Mouse (Mus musculus): ENCODE results near the gene Ube2v1. TPM values are rescaled to one million over a fixed set of nuclear protein-coding genes. Genes with fewer than 3 reads are reported as not detected.
A peak's percentile ranks its signal among the peaks of the same experiment; 100 is the strongest.
"Not testable (repeated sequence)": the region's sequence is repeated elsewhere in the genome, so short reads cannot be mapped to it uniquely, and the experiment has no call there.

Gene Ube2v1
- polyA plus RNA-seq, 1 experiment from 2014 or later: 259 TPM

DNA sequence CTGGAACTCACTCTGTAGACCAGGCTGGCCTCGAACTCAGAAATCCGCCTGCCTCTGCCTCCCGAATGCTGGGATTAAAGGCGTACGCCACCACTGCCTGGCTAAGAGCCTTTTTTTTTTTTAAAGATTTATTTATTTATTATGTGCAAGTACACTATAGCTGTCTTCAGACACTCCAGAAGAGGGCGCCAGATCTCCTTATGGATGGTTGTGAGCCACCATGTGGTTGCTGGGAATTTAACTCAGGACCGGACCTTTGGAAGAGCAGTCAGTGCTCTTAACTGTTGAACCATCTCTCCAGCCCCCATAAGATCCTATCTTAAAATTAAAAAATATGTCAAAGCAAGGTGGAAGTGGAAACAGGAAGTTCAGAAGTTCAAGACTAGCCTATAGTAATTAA, 18.6 kb downstream of the Ube2v1 start:
- H3K4me1 ChIP-seq: peaks cover 21% of the 10 kb centered on the region
- not testable (repeated sequence) for ATAC-seq; H3K27me3 ChIP-seq (replicated peaks); H3K9ac ChIP-seq; H3K4me2 ChIP-seq; H3K4me3 ChIP-seq; H3K27ac ChIP-seq
- peaks cover 94% of the 10 kb centered on the region for H3K36me3 ChIP-seq
- WGBS (ENCODE audit: insufficient replicate concordance): 96% methylated on average over 7 of the region's 7 CpGs
- H3K9me3 ChIP-seq (replicated peaks): peaks cover 11% of the 10 kb centered on the region; the same call in 1 of the 2 replicates

DNA sequence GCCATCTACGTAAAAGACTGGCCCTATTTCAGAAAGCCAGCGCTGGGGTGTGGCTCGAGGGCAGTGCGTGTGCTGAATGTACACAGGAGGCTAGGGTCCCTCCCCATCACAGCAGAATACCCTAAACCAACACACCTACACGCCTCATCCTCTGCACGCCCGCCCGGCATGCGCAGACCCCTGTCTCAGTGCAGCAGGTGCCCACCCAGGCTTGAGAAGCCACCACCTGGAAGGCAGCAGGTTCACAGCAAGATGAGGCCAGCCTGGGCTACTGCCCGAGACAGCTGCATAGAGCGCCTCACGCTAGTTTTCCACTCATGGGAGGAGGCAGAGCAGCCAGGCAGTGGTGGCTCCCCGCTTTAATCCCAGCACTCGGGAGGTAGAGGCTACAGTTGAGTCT, 19.8 kb downstream of the Ube2v1 start:
- H3K27ac ChIP-seq: no peak overlapping the region; the same call in 1 of the 2 replicates
- H3K9me3 ChIP-seq (replicated peaks): peaks cover 11% of the 10 kb centered on the region; the same call in 1 of the 2 replicates
- no peak for ATAC-seq
- no peak overlapping the region for H3K9ac ChIP-seq
- no peak overlapping the region for H3K4me2 ChIP-seq
- no peaks in the 10 kb centered on the region for H3K27me3 ChIP-seq (replicated peaks)
- peaks cover 23% of the 10 kb centered on the region for H3K4me1 ChIP-seq
- peaks cover 88% of the 10 kb centered on the region for H3K36me3 ChIP-seq
- H3K4me3 ChIP-seq: no peak overlapping the region
- WGBS (ENCODE audit: insufficient replicate concordance): 91% methylated on average over 14 of the region's 14 CpGs

DNA sequence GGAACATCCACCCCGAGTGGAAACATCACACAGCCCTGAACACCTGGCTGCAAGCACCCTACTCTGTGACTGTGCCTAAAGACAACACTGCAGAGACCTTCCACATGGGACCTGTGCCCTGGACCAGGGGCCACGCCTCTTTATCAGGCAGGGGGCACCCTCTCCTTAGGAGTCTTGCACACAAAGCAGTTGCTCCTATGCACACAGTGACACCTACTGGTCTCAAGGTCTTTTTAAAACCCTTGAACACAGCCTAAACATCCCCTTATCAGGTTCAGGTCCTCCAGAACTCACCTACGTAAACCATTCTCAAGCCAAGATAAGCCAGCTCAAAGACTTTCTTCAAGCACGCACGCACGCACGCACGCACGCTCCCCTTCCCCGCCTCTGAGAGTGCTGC, 20.6 kb downstream of the Ube2v1 start:
- Histone ChIP-seq H3K4me3 (no peak overlapping the region), H3K27ac (no peak overlapping the region), H3K36me3 (peaks cover 88% of the 10 kb centered on the region), H3K9ac (no peak overlapping the region), H3K9me3 (replicated peaks) (peaks cover 11% of the 10 kb centered on the region; the same call in 1 of the 2 replicates), H3K27me3 (replicated peaks) (no peaks in the 10 kb centered on the region), H3K4me1 (peaks cover 27% of the 10 kb centered on the region), H3K4me2 (no peak overlapping the region)
- 59% methylated on average over 10 of the region's 10 CpGs for WGBS (ENCODE audit: insufficient replicate concordance)
- ATAC-seq: peak; percentile 60

DNA sequence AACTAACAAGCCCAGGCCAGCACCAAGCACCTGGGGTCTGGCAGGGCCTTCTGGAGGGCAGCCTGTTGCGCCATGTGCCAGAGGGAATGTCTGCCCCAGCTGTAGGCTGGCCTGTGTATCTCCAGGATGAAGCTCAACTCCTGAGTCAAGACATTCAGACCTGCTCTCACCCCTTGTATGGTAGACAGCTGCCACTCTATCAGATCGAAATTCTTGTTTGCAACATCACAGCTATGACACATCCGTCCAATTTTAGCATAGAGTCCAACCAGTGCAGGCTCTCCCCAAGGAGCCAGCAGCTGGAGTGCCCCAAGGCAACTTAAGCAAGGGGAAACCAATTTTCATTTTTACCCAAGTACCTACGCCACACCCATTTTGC, 25.2 kb downstream of the Ube2v1 start:
- no peak for ATAC-seq
- 87% methylated on average over 4 of the region's 4 CpGs for WGBS (ENCODE audit: insufficient replicate concordance)
- Histone ChIP-seq H3K9ac (no peak overlapping the region), H3K27me3 (replicated peaks) (peaks cover 18% of the 10 kb centered on the region), H3K4me2 (no peak overlapping the region), H3K27ac (peak overlapping the region; percentile 48; the same call in 1 of the 2 replicates), H3K9me3 (replicated peaks) (no peaks in the 10 kb centered on the region), H3K4me3 (no peak overlapping the region), H3K4me1 (peaks cover 23% of the 10 kb centered on the region), H3K36me3 (peaks cover 47% of the 10 kb centered on the region)

DNA sequence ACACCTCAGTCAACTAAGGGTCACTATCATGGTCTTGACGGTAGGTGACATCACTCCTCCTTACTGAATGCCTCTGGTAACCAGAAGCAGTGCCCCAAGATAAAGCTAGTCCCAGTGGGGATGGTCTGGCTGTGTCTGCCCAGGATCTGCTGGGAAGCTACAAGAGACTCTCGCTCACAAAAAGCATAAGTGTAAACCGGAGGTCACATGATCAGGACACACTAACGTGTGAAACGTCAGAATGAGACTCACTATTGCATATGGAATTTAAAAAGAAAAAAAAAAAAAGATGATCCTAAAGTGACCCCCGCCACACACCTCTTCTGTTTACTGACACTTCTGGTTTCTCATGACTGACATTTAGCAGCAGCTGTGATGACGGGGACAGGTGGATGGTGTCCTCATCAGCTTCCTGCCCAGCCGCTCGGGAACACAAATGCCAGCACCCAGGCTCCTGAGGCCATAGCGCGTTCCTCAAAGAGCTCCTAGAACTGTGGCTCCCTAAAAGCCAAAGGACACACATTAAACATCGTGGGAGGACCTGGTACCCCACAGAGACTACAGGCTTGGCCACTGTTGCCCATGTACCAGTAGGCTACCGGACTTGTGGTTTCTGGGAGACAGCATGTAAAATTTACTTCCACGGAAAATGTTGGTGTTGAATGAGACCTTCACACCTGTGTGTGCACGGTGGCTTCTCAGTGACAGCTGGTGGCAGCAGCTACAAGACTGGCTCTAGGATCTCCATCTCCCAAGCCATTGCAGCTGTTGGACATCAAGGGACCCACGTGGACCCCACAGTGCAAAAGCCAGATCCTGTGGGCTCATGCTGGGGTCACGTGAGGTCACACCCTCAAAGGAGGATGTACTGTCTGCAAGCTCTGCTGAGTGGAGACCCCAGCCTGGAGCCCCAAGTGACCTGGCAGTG, 25.8 kb downstream of the Ube2v1 start:
- 69% methylated on average over 17 of the region's 17 CpGs for WGBS (ENCODE audit: insufficient replicate concordance)
- no peak overlapping the region for H3K4me2 ChIP-seq
- H3K4me3 ChIP-seq: no peak overlapping the region
- no peaks in the 10 kb centered on the region for H3K9me3 ChIP-seq (replicated peaks)
- H3K36me3 ChIP-seq: peaks cover 40% of the 10 kb centered on the region
- H3K9ac ChIP-seq: no peak overlapping the region
- H3K27ac ChIP-seq: peak overlapping the region; percentile 48; the same call in 1 of the 2 replicates
- H3K27me3 ChIP-seq (replicated peaks): peaks cover 21% of the 10 kb centered on the region
- peaks cover 17% of the 10 kb centered on the region for H3K4me1 ChIP-seq
- peak; percentile 16; the same call in 1 of the 2 replicates for ATAC-seq

DNA sequence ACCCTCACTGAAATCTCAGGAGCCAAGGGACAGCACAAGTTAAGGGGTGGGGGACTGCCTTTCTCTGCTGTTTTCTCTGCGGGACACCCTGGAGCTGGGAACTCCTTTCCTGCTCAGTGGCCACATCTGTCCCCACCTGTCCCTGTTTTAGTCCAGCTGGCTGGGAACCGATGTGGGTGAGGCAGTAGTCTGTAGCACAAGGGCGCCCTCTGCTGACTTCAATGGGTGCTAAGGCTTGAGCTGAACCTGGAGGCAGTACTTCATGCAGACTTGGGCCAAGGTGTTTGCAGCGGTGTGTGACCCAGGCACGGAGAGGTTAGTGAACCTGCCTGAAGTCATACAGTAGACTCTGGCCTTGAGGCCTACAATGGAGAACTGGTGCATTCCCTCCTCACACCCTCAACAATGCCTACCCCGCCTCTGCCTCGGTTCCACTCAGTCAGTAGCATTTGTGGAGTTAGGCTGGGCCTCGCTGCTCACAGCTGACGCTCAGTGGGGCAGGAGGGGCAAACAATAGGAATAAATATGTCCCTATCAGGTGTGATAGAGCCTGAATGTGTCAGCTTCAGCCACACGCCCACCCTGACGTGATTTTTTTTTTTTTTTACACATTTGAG, 26.6 kb downstream of the Ube2v1 start:
- Histone ChIP-seq H3K36me3 (peaks cover 32% of the 10 kb centered on the region), H3K4me1 (peaks cover 16% of the 10 kb centered on the region), H3K4me3 (no peak overlapping the region), H3K9me3 (replicated peaks) (no peaks in the 10 kb centered on the region), H3K27ac (no peak overlapping the region), H3K4me2 (no peak overlapping the region), H3K9ac (no peak overlapping the region), H3K27me3 (replicated peaks) (peaks cover 22% of the 10 kb centered on the region)
- 25% methylated on average over 11 of the region's 11 CpGs for WGBS (ENCODE audit: insufficient replicate concordance)
- ATAC-seq: peak; percentile 64

DNA sequence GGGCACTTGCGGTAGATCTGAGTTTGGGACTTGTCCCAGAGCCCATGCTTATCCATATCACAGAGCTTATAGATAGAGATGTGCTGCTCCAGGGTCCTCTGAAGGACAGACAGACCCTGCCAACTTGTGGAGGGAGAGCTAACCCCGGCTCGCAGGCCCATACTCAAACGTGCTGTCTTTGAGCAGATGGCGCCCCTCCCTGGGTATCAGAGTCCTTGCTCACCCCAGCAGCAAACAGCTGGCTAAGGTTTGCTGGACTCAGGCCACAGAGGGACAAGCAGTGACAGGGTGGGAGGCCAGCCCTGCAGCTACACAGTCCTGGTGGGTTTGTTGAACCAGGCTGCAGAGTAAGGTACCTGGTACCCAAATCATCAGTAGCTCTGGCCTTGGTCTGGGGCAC, 28.9 kb downstream of the Ube2v1 start:
- Histone ChIP-seq H3K4me3 (no peak overlapping the region), H3K27me3 (replicated peaks) (peaks cover 22% of the 10 kb centered on the region), H3K4me1 (peaks cover 16% of the 10 kb centered on the region), H3K36me3 (peaks cover 18% of the 10 kb centered on the region), H3K4me2 (no peak overlapping the region), H3K9ac (no peak overlapping the region), H3K9me3 (replicated peaks) (no peaks in the 10 kb centered on the region), H3K27ac (no peak overlapping the region)
- WGBS (ENCODE audit: insufficient replicate concordance): 34% methylated on average over 5 of the region's 5 CpGs
- ATAC-seq: no peak

DNA sequence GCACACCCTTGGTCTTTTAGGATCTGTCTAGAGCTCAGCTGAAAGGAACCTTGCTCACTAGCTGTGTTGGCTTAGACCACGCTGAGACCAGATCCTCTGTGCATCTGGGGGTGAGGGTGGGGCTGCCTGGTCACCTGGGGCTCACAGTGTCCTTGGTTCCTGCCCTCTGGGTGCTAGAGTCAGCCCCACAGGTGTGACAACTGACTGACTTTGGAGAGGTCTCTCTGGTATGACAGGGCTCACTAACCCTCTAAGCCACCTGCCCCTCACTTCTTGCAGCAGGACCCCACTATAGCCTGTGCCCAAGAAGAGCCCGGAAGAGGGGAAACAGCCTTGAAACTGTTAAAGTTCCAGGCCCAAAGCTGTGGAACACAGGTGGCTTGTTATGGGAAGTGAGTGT, 29.5 kb downstream of the Ube2v1 start:
- peaks cover 19% of the 10 kb centered on the region for H3K4me1 ChIP-seq
- no peak for ATAC-seq
- WGBS (ENCODE audit: insufficient replicate concordance): 55% methylated on average over 2 of the region's 2 CpGs
- peaks cover 25% of the 10 kb centered on the region for H3K27me3 ChIP-seq (replicated peaks)
- H3K4me2 ChIP-seq: no peak overlapping the region
- H3K9ac ChIP-seq: no peak overlapping the region
- no peak overlapping the region for H3K27ac ChIP-seq
- H3K9me3 ChIP-seq (replicated peaks): no peaks in the 10 kb centered on the region
- H3K4me3 ChIP-seq: no peak overlapping the region
- H3K36me3 ChIP-seq: peaks cover 14% of the 10 kb centered on the region

DNA sequence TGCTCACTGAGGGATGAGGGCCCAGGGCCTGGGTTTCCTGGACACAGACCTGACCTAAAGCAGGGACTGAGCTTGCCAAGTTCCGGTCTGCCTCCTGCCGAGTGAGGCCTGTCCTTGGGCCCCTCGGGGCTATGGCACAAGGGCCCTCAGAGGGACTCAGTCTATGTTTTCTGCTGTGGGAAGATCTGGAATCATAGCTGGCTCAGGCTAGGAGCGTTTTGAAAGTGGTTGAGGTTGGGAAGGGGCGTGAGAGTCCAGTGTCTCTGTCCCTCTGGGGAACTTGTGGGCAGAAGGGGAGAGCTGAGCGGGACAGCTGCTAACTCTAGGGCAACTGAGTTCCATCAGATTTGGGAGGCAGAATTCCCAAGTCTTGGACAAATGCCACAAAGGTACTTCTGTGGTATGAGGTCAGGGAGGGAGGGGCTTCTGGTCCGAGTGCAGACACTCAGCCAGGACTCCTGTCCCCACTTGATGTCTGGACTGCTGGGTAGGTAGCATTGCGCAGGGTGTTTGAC, 31.4 kb downstream of the Ube2v1 start:
- no peaks in the 10 kb centered on the region for H3K9me3 ChIP-seq (replicated peaks)
- H3K4me2 ChIP-seq: no peak overlapping the region
- peaks cover 21% of the 10 kb centered on the region for H3K4me1 ChIP-seq
- H3K4me3 ChIP-seq: no peak overlapping the region
- 63% methylated on average over 8 of the region's 8 CpGs for WGBS (ENCODE audit: insufficient replicate concordance)
- no peak overlapping the region for H3K27ac ChIP-seq
- no peak overlapping the region for H3K9ac ChIP-seq
- H3K36me3 ChIP-seq: no peaks in the 10 kb centered on the region
- H3K27me3 ChIP-seq (replicated peaks): peaks cover 37% of the 10 kb centered on the region
- ATAC-seq: no peak

DNA sequence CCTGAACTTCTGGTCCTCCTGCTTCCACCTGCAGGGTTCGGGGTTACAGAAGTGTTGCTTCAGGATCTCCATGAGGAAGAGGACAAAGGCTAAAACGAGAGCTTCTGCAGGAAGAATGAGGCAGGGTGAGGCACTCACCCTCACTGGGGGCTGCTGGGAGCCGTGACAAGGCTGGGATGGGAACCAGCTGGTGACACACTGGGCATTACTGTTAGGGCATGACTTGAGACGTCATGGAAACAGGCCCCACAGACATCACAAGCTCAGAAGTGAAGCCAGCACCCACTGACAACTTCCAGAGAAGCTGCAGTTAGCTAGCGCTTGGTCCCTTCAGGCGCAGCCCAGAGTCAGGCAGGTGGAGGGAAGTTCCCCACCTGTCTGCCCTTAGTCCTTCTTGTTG, 32.0 kb downstream of the Ube2v1 start:
- H3K4me2 ChIP-seq: no peak overlapping the region
- 59% methylated on average over 6 of the region's 6 CpGs for WGBS (ENCODE audit: insufficient replicate concordance)
- H3K9ac ChIP-seq: no peak overlapping the region
- H3K36me3 ChIP-seq: no peaks in the 10 kb centered on the region
- H3K4me3 ChIP-seq: no peak overlapping the region
- peaks cover 15% of the 10 kb centered on the region for H3K4me1 ChIP-seq
- H3K27me3 ChIP-seq (replicated peaks): peaks cover 37% of the 10 kb centered on the region
- H3K27ac ChIP-seq: no peak overlapping the region
- no peak for ATAC-seq
- no peaks in the 10 kb centered on the region for H3K9me3 ChIP-seq (replicated peaks)

DNA sequence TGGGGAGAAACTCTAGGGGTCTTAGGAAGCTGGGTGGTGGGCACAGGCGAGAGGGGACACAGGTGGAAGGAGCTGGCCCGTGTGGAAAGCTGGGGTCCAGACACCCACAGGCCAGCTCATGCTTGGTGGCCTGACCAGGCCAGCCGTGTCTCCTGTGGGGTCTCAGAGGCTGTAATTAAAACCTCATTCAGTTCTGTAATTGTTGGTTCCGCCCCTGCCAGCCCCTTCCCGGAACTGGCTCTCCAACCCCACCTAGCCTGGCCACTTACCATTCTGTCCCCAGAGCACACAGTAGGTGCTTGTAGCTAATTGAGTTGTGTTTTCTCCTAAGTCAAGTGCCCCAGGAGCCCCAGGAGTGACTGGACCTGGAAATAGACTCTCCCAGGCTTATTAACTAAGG, 32.7 kb downstream of the Ube2v1 start:
- no peak for ATAC-seq
- H3K9me3 ChIP-seq (replicated peaks): no peaks in the 10 kb centered on the region
- peaks cover 32% of the 10 kb centered on the region for H3K27me3 ChIP-seq (replicated peaks)
- no peak overlapping the region for H3K9ac ChIP-seq
- peaks cover 14% of the 10 kb centered on the region for H3K4me1 ChIP-seq
- H3K4me3 ChIP-seq: no peak overlapping the region
- WGBS (ENCODE audit: insufficient replicate concordance): 74% methylated on average over 5 of the region's 5 CpGs
- no peak overlapping the region for H3K4me2 ChIP-seq
- no peaks in the 10 kb centered on the region for H3K36me3 ChIP-seq
- H3K27ac ChIP-seq: no peak overlapping the region

Data from liver, embryonic 12.5 days (tissue).